In genomic region chr17:33812475-33812874, GRCm38 (mm10) we compare ENCODE assay signal across 9 mouse cellular contexts. TPM values are rescaled to one million over a fixed set of nuclear protein-coding genes. Genes with fewer than 3 reads are reported as not detected.
DNase-seq lines count a peak whose midpoint lies in the region; ATAC-seq and TF ChIP-seq lines count a peak whose summit lies in the region.
"Had no signal": no experiment of that assay in that cellular context is flagged by ENCODE, and none has a peak within 500 bp of the region (broad histone marks: within the 10 kb centered on the region; RNA-seq: fewer than 3 reads in every experiment).

No protein-coding gene starts in this region.

- no peak overlapping the region for H3K4me3 ChIP-seq in liver, adult 2 months (ENCODE audit: insufficient read depth, low read depth, low read length)
- H3K4me3 ChIP-seq in liver, embryonic 11.5 days (ENCODE audit: low read depth, low read length), result no peak overlapping the region
- H3K4me3 ChIP-seq in brown adipose tissue, adult 24 weeks (ENCODE audit: insufficient read depth, low read depth, low read length), result peak overlapping the region; percentile 69
- peak overlapping the region; percentile 55; the same call in 1 of the 2 replicates for H3K4me3 ChIP-seq in kidney, embryonic 15.5 days (replicated peaks)
- no peak overlapping the region for H3K4me3 ChIP-seq in myocyte
- H3K4me3 ChIP-seq: liver, embryonic 15.5 days had no signal

- H3K9me3 ChIP-seq in liver, embryonic 11.5 days (ENCODE audit: control insufficient read depth, low read length), result no peaks in the 10 kb centered on the region
- no peaks in the 10 kb centered on the region for H3K9me3 ChIP-seq in kidney, embryonic 15.5 days (replicated peaks)
- H3K9me3 ChIP-seq: liver, embryonic 15.5 days had no signal

- no peaks in the 10 kb centered on the region for H3K36me3 ChIP-seq in liver, adult 2 months (ENCODE audit: control insufficient read depth, insufficient read depth, low read length)
- no peaks in the 10 kb centered on the region for H3K36me3 ChIP-seq in liver, embryonic 11.5 days (ENCODE audit: control insufficient read depth, insufficient read depth, low read length)
- no peaks in the 10 kb centered on the region for H3K36me3 ChIP-seq in kidney, embryonic 15.5 days
- H3K36me3 ChIP-seq in myocyte (ENCODE audit: control insufficient read depth, insufficient read depth), result no peaks in the 10 kb centered on the region
- H3K36me3 ChIP-seq: liver, embryonic 15.5 days had no signal

- DNase-seq in liver, adult 2 months (ENCODE audit: extremely low read depth, low read depth, low spot score), result no peak
- DNase-seq in liver, embryonic 11.5 days (ENCODE audit: low spot score), result no peak
- no peak for DNase-seq in urinary bladder, postnatal 25 days (ENCODE audit: low spot score)
- DNase-seq in cerebellum, adult 11-12 months, result no peak
- DNase-seq: cerebellum, adult 8-10 months had no signal

- H3K4me2 ChIP-seq in liver, embryonic 11.5 days, result no peak overlapping the region
- H3K4me2 ChIP-seq in kidney, embryonic 15.5 days, result peak overlapping the region; percentile 87
- H3K4me2 ChIP-seq in myocyte (ENCODE audit: low read depth), result peak overlapping the region; percentile 34
- H3K4me2 ChIP-seq: liver, embryonic 15.5 days had no signal

- peaks cover 2% of the 10 kb centered on the region; the same call in 1 of the 2 replicates for H3K4me1 ChIP-seq in liver, adult 2 months (ENCODE audit: control insufficient read depth, insufficient read depth, low read length)
- peaks cover 14% of the 10 kb centered on the region; the same call in 1 of the 2 replicates for H3K4me1 ChIP-seq in liver, embryonic 11.5 days (replicated peaks; ENCODE audit: control insufficient read depth, insufficient read depth, low read length)
- H3K4me1 ChIP-seq in brown adipose tissue, adult 24 weeks (ENCODE audit: control insufficient read depth, insufficient read depth, insufficient read length, low read length), result peaks cover 3% of the 10 kb centered on the region
- peaks cover 41% of the 10 kb centered on the region for H3K4me1 ChIP-seq in kidney, embryonic 15.5 days

- no peaks in the 10 kb centered on the region for H3K27me3 ChIP-seq in liver, adult 2 months (ENCODE audit: control insufficient read depth, insufficient read depth, low read length)
- H3K27me3 ChIP-seq in liver, embryonic 11.5 days (replicated peaks; ENCODE audit: control insufficient read depth, insufficient read depth, low read length), result no peaks in the 10 kb centered on the region
- no peaks in the 10 kb centered on the region for H3K27me3 ChIP-seq in kidney, embryonic 15.5 days
- H3K27me3 ChIP-seq in myocyte (ENCODE audit: control insufficient read depth, insufficient read depth, insufficient read length), result no peaks in the 10 kb centered on the region

- no peaks in the 10 kb centered on the region for H3K79me2 ChIP-seq in liver, adult 2 months (ENCODE audit: control insufficient read depth, insufficient read depth, low read length)
- no peaks in the 10 kb centered on the region for H3K79me2 ChIP-seq in myocyte (ENCODE audit: control insufficient read depth, insufficient read depth)

- TF ChIP-seq CTCF in liver, adult 2 months (IDR thresholded peaks at IDR 0.05; ENCODE audit: low read depth, low read length), result no peak

- no peak for ATAC-seq in liver, embryonic 11.5 days (replicated peaks; ENCODE audit: low FRiP score)
- no peak for ATAC-seq in kidney, embryonic 15.5 days (replicated peaks; ENCODE audit: low FRiP score)

- TF ChIP-seq POLR2A in liver, adult 2 months (IDR thresholded peaks at IDR 0.05; ENCODE audit: extremely low read depth, insufficient read depth, low read length), result no peak
- no peak for TF ChIP-seq POLR2A in myocyte (IDR thresholded peaks at IDR 0.05; ENCODE audit: insufficient read length, low read depth)

- WGBS in liver, adult 2 months, result 60% methylated on average over 3 of the region's 3 CpGs
- WGBS in liver, embryonic 11.5 days, result 47% methylated on average over 3 of the region's 3 CpGs
- WGBS in kidney, embryonic 15.5 days, result 10% methylated on average over 3 of the region's 3 CpGs

- H3ac ChIP-seq in myocyte (ENCODE audit: control insufficient read depth, insufficient read length), result no peak overlapping the region

- H3K27ac ChIP-seq in liver, adult 2 months (replicated peaks; ENCODE audit: insufficient read depth, low read depth, low read length), result peak overlapping the region; percentile 70
- H3K27ac ChIP-seq in liver, embryonic 11.5 days (ENCODE audit: low read depth, low read length), result no peak overlapping the region
- H3K27ac ChIP-seq in brown adipose tissue, adult 24 weeks (replicated peaks; ENCODE audit: low read depth, low read length), result peak overlapping the region; percentile 99
- H3K27ac ChIP-seq in kidney, embryonic 15.5 days, result peak overlapping the region; percentile 77
- H3K27ac ChIP-seq: liver, embryonic 15.5 days had no signal

- no peak overlapping the region for H3K9ac ChIP-seq in liver, adult 2 months (ENCODE audit: low read depth, low read length)
- no peak overlapping the region for H3K9ac ChIP-seq in liver, embryonic 11.5 days (ENCODE audit: low read depth, low read length)
- H3K9ac ChIP-seq in kidney, embryonic 15.5 days, result no peak overlapping the region
- H3K9ac ChIP-seq: liver, embryonic 15.5 days had no signal

TF ChIP-seq in myocyte, 11 proteins besides CTCF, POLR2A, EP300 and RAD21:
- TF ChIP-seq MAX (IDR thresholded peaks at IDR 0.05; ENCODE audit: low read depth) (no peak), USF1 (IDR thresholded peaks at IDR 0.05; ENCODE audit: low read depth) (peak; percentile 74), SRF (IDR thresholded peaks at IDR 0.05; ENCODE audit: control insufficient read depth, insufficient read length, low read depth) (no peak), TCF12 (IDR thresholded peaks at IDR 0.05; ENCODE audit: insufficient read depth, poor library complexity, severe bottlenecking) (no peak), CEBPB (IDR thresholded peaks at IDR 0.05; ENCODE audit: insufficient read depth, poor library complexity, severe bottlenecking) (no peak), REST (IDR thresholded peaks at IDR 0.05; ENCODE audit: insufficient read depth, insufficient read length) (no peak), E2F4 (IDR thresholded peaks at IDR 0.05; ENCODE audit: insufficient read depth) (no peak), POLR2AphosphoS2 (IDR thresholded peaks at IDR 0.05; ENCODE audit: insufficient read length, low read depth) (no peak), MYOD1 (IDR thresholded peaks at IDR 0.05; ENCODE audit: control insufficient read depth in 1 of 3, insufficient read length in 2 of 3, low read depth in 2 of 3) (peak in 1 of 3 experiments; percentile 57), TCF3 (IDR thresholded peaks at IDR 0.05; ENCODE audit: insufficient read length, low read depth) (no peak), MYOG (IDR thresholded peaks at IDR 0.05; ENCODE audit: control insufficient read depth in 1 of 3, insufficient read depth in 1 of 3, insufficient read length in 2 of 3, low read depth in 2 of 3) (no peak)

RNA-seq across cellular contexts. Expression of gene Kank3, which starts 2.2 kb away (rescaled TPM):
- 6.0 and 7.3 TPM in 2 replicates for total RNA-seq in liver, adult 2 months (2014; rRNA removed)
- 9.5 and 13.4 TPM in 2 replicates for polyA plus RNA-seq in liver, adult 2 months (2012; rRNA removed)
- 21.4 and 23.4 TPM in 2 replicates for polyA plus RNA-seq in liver, embryonic 11.5 days (2014; fragmentation: Nextera tagmentation; extraction: Ambion mirVana)
- 16.2 and 37.3 TPM in 2 replicates for polyA plus RNA-seq in brown adipose tissue, adult 24 weeks (2012; ENCODE audit: insufficient read depth, insufficient read length, missing spikeins)
- polyA plus RNA-seq in kidney, embryonic 15.5 days (2015; fragmentation: Nextera tagmentation; extraction: Ambion mirVana), result 46.5 and 53.4 TPM in 2 replicates
- polyA plus RNA-seq in myocyte (2012; fragmentation: generic; extraction: Trizol), result 8.3 TPM

RNA-seq across cellular contexts. Expression of gene Rps28, which starts 11.9 kb away (rescaled TPM):
- 275 and 294 TPM in 2 replicates for total RNA-seq in liver, adult 2 months (2014; rRNA removed)
- 374 and 500 TPM in 2 replicates for polyA plus RNA-seq in liver, adult 2 months (2012; rRNA removed)
- 1,026 and 1,173 TPM in 2 replicates for polyA plus RNA-seq in liver, embryonic 11.5 days (2014; fragmentation: Nextera tagmentation; extraction: Ambion mirVana)
- 587 and 667 TPM in 2 replicates for polyA plus RNA-seq in brown adipose tissue, adult 24 weeks (2012; ENCODE audit: insufficient read depth, insufficient read length, missing spikeins)
- 1,038 and 1,163 TPM in 2 replicates for polyA plus RNA-seq in kidney, embryonic 15.5 days (2015; fragmentation: Nextera tagmentation; extraction: Ambion mirVana)
- 6,768 TPM for polyA plus RNA-seq in myocyte (2012; fragmentation: generic; extraction: Trizol)

RNA-seq across cellular contexts. Expression of gene Ndufa7, which starts 11.9 kb away (rescaled TPM):
- total RNA-seq in liver, adult 2 months (2014; rRNA removed), result 214 and 217 TPM in 2 replicates
- 372 and 457 TPM in 2 replicates for polyA plus RNA-seq in liver, adult 2 months (2012; rRNA removed)
- polyA plus RNA-seq in liver, embryonic 11.5 days (2014; fragmentation: Nextera tagmentation; extraction: Ambion mirVana), result 390 and 411 TPM in 2 replicates
- polyA plus RNA-seq in brown adipose tissue, adult 24 weeks (2012; ENCODE audit: insufficient read depth, insufficient read length, missing spikeins), result 1,002 and 1,055 TPM in 2 replicates
- 490 and 495 TPM in 2 replicates for polyA plus RNA-seq in kidney, embryonic 15.5 days (2015; fragmentation: Nextera tagmentation; extraction: Ambion mirVana)
- polyA plus RNA-seq in myocyte (2012; fragmentation: generic; extraction: Trizol), result 614 TPM

RNA-seq across cellular contexts. Expression of gene Cd320, which starts 30.4 kb away (rescaled TPM):
- 7.1 and 7.5 TPM in 2 replicates for total RNA-seq in liver, adult 2 months (2014; rRNA removed)
- polyA plus RNA-seq in liver, adult 2 months (2012; rRNA removed), result 13.0 and 16.9 TPM in 2 replicates
- 44.1 and 49.7 TPM in 2 replicates for polyA plus RNA-seq in liver, embryonic 11.5 days (2014; fragmentation: Nextera tagmentation; extraction: Ambion mirVana)
- 21.6 and 25.3 TPM in 2 replicates for polyA plus RNA-seq in brown adipose tissue, adult 24 weeks (2012; ENCODE audit: insufficient read depth, insufficient read length, missing spikeins)
- polyA plus RNA-seq in kidney, embryonic 15.5 days (2015; fragmentation: Nextera tagmentation; extraction: Ambion mirVana), result 97.9 and 102 TPM in 2 replicates
- polyA plus RNA-seq in myocyte (2012; fragmentation: generic; extraction: Trizol), result 83.1 TPM

RNA-seq across cellular contexts. Expression of gene Angptl4, which starts 30.8 kb away (rescaled TPM):
- total RNA-seq in liver, adult 2 months (2014; rRNA removed), result 129 and 142 TPM in 2 replicates
- 28.1 and 49.5 TPM in 2 replicates for polyA plus RNA-seq in liver, adult 2 months (2012; rRNA removed)
- polyA plus RNA-seq in liver, embryonic 11.5 days (2014; fragmentation: Nextera tagmentation; extraction: Ambion mirVana), result 28.1 and 31.9 TPM in 2 replicates
- polyA plus RNA-seq in brown adipose tissue, adult 24 weeks (2012; ENCODE audit: insufficient read depth, insufficient read length, missing spikeins), result 243 and 355 TPM in 2 replicates
- 21.5 and 27.9 TPM in 2 replicates for polyA plus RNA-seq in kidney, embryonic 15.5 days (2015; fragmentation: Nextera tagmentation; extraction: Ambion mirVana)
- 42.8 TPM for polyA plus RNA-seq in myocyte (2012; fragmentation: generic; extraction: Trizol)

Comparison
In these comparisons a context has a peak if more than half of its experiments do, and no peak if none do; other contexts are left out.
1. H3K4me3 ChIP-seq: peak in brown adipose tissue, adult 24 weeks (single experiment) and kidney, embryonic 15.5 days (single experiment); none in liver, adult 2 months (single experiment), liver, embryonic 11.5 days (single experiment) and myocyte (single experiment).